Mouse (Mus musculus): ENCODE measurements at regions not wholly inside any gene's neighbourhood (a gene's known extent, or its start where the extent isn't known, plus 50 kb on each side); places are given as distances from the start of the nearest gene placed in this dataset.

DNA sequence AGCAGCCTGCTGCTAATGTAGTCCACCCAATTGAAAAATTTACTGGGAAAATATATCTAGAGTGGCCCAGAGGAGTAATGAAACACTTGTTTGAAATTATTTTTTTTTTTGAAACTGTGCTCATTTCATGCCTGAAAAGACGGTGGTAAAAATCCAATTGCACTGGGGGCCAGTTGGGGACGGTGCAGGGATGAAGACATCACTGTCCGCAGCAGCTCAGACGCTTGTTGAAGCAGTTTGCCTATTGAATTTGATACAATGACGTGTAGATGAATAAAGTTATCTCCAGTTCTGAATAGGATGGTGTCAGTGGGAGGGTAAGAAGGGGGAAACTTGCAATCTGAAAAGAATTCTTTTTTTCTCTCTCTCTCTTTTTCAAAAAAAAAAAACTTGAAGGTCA, 200.5 kb downstream of the Nr2f2 start:
- no peak for TF ChIP-seq CTCF (IDR thresholded peaks at IDR 0.05; ENCODE audit: low read depth, low read length)
- TF ChIP-seq POLR2A (IDR thresholded peaks at IDR 0.05; ENCODE audit: extremely low read depth, insufficient read depth, low read length): no peak

Measured in liver, adult 2 months (tissue).